Mouse (Mus musculus) heart, postnatal 36 days (tissue): ENCODE results near the gene Camkv. TPM values are rescaled to one million over a fixed set of nuclear protein-coding genes. Genes with fewer than 3 reads are reported as not detected.
A peak's percentile ranks its signal among the peaks of the same experiment; 100 is the strongest.

Source experiments
- DNase-seq, 2 experiments: peaks; one replicate each; pipeline ENCODE4 v3.0.0; 2021 to 2022
- intact Hi-C: fragments of 180-260 bp; cut with DNase I; formaldehyde crosslinking; loops from one replicate; pipeline ENCODE4 v1.15.1; 2025
- total RNA-seq, 2 experiments: library from RNA; stranded (reverse); gene quantifications; 2 replicates each; pipeline ENCODE4 v1.2.3; 2021

Gene Camkv
- total RNA-seq, 2 experiments from 2014 or later: not detected

DNA sequence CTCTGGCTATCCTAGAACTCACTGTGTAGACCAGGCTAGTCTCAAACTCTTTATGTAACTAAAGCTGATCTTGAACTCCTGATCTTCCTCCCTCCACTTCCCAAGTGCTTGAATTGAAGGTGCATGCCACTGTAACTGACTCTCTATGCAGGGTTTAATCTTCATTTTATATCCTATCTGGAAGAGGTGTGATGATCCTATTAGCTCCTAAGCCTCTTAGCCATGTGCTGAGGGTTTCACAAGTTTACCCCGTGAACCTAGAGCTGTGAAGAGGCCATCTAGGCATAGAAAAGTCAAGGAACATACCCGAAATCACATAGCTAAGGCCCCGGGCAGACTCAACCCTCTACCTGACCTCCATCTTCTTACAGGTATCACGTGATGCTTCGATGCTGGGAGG is 16.0 kb upstream of the Camkv start:
- intact Hi-C loops: no loop called here
- no peak for DNase-seq

DNA sequence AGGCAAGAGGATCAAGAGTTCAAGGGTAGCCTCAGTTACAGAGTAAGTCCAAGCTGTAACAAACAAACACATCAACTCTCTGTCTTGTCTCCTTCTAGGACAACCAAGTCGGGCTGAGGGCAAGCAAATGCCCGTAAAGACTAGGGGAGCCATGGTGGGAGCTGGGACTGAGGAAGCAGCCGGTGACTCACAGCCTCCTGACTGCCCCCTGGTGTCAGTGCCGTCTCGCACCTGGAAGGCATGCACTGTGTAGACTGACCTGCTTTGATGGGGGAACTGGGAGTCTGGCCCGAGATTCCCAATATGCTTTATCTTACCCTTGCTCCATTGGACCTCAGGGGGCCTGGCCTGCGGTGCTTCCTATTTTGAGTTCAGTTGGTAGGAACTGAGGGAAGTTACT is 12.5 kb upstream of the Camkv start:
- DNase-seq: peak; percentile 31 to 36
- intact Hi-C loops: no loop called here

GRCm38 (mm10) chr9:107923956-107924355 is 11.5 kb upstream of the Camkv start:
- peak; percentile 51 to 56 for DNase-seq
- intact Hi-C loops: no loop called here

DNA sequence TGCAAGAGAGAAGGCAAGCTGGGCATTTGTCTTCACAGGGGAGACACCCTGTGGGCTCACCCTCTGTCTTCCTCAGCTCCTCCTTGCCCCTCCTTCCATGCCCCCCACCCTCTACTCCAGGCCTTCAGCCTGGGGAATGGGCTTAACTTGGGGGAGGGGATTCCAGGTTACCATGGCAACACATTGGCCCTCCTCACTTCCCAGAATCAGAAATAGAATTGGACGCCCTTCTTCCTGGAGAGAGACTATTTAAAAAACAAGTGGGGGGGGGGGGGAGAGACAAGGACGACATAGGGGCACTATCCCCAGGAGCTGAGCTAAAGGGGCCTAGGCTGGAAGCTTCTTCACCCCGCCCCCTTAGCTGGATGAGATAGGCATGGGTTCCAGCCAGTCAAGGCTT is 10.2 kb upstream of the Camkv start:
- intact Hi-C loops: no loop called here
- no peak for DNase-seq

GRCm38 (mm10) chr9:107926920-107927420 is 8.5 kb upstream of the Camkv start:
- intact Hi-C loops: no loop called here
- peak in 1 of 2 experiments; percentile 14 for DNase-seq

- DNase-seq: no peak
- intact Hi-C loops: no loop called here
These were observed 7.7 kb upstream of the Camkv start for GRCm38 (mm10) chr9:107927749-107928148.

DNA sequence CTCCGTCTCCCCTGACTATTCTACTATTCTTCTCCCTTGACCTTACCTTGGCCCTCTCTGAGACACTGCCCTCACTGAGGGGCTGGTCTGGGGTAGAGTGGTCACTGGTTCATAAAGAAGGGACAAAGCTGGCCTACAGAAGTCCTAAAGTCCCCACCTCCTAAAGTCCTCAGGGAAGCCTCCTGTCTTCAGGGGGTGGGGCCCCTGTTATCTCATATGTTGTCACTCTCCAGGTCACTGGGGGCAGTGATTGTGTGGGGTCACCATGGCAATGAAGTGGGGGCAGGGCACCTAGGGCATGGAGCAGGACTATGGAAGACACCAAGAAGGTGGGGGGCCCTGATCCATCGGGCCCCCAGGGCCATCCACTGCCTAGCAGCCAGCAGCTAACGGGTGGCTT is 7.3 kb upstream of the Camkv start, which contains the start of gene Actl11:
Gene Actl11, plus strand, starts transcription at position 301 of the 400 bp plus-strand sequence.
- intact Hi-C loops: no loop called here
- DNase-seq: no peak

DNA sequence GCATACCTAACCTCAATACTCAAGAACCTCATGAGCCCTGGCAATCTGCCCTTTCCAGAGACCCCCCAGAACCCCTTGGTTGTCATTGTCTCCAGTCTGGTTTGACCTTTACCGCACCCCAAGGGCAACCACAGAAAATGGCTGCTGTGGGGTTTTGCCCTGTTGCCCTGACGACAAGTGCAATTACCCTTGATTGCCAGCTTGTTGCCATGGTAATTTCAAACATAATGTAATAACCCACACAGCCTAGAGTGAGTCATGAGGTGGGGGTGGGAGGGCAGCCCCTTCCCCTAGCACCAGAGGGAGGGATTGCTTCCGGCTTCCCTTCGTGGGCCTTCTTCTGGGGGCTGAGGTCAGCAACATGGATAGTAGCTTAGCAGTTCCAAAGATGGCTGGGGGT is 3.3 kb upstream of the Camkv start:
- no peak for DNase-seq
- intact Hi-C loops: no loop called here

- no peak for DNase-seq
These were observed 1.3 kb upstream of the Camkv start for GRCm38 (mm10) chr9:107934146-107934545.

GRCm38 (mm10) chr9:107935790-107936214 is 328 bp downstream of the Camkv start:
- intact Hi-C loops: no loop called here
- DNase-seq: no peak

More at GRCm38 (mm10) chr9:107934146-107934545, 1.3 kb upstream of the Camkv start:
- intact Hi-C loops: no loop called here

DNA sequence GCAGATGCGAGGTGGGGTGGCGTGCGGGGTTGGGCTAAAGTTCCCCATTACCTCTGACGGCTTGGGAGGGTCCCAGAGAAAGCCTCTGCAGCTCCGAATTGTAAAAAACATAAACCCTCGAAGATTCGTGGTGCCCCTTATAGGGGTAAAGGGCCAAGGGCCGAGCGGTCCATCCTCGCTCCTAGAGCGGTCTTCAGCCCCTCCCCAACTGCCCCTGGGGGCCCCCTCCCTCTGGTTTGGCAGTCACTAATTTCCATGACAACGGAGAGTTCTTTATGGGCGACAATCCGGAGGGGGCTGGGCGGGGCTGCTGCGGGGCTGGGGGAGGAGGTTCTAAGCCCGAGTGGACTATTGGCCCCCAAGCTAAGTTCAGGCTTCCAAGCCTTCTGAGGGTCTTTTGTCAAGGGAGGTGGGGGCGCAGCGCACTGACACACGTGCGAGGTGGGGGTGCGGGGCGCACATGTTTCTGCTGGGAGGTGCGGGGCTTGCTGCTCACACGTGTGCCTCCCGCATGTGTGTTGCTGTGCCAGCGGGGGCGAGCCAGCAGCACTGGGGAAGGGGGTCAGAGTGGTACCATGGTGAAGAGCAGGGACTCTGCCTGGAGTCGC is 845 bp downstream of the Camkv start:
- no peak for DNase-seq
- intact Hi-C loops: no loop called here

GRCm38 (mm10) chr9:107936831-107937230 is 1.4 kb downstream of the Camkv start:
- no peak for DNase-seq
- intact Hi-C loops: no loop called here

DNA sequence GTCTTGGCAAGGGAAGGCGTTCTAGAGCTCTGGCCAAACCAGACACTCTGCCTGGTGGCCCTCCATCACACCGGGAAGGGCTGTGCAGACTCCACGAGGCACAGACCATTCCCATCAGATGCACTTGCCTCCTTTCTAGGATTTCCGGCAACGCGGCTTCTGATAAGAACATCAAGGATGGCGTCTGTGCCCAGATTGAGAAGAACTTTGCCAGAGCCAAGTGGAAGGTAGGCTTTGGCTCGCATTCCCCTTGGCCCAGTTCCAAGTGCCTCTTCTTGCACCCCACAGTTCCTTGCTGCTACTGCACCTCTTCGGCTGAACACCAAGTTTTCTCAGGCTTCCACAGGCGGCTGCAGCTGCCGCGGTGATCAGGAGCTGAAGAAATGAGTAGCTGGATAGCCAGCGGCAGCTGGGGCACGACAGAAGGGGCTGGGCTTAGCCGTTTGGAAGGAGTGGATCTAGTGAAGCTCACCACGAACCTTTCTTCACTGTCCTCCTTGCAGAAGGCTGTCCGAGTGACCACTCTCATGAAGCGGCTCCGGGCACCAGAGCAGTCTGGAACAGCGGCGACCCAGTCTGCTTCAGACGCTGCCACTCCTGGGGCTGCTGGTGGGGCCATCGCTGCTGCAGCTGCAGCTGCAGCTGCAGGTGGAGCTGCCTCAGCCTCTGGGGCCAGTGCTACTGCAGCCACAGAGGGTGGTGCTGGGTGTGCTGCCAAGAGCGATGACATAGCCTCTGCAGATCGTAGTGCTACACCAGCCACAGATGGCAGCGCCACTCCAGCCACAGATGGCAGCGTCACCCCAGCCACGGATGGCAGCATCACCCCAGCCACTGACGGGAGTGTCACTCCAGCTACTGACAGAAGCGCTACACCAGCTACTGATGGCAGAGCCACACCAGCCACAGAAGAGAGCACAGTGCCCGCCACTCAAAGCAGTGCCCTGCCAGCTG is 12.0 kb downstream of the Camkv start:
- no peak for DNase-seq
- intact Hi-C loops: no loop called here

DNA sequence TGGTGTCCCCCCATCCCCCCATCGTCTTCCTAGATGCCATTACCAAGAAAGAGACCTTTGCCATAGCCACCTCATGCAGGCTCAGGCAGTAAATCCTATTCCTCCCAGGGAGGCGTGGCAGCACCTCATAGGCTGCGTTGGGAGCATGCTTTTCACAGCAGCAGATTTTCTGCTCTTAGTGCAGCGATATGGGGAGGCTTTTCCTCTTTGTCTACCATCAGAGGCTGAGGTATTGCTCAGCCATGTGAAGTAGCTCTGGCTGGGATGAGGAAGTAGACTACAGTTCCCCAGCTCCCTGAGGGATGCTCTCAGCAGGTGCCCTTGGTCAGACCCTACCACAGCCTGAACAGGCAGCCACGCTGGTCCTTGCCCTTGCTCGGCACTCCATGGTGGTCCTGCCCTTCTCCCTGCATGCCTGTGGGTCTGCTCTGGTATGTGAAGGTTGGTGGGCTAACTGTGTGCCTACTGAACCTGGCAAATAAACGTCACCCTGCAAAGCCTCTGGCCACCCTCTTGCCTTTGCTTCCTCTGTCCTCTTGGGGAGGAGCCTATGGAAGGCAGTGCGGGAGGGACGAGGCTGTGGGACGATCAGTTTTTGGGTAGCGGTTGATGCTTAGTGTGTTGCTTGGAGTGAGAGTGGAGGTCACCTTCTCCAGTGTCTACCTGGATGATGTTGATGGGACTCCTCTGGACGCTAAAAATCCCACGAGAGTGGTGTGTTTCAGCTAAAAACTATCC is 13.9 kb downstream of the Camkv start:
- DNase-seq: no peak
- intact Hi-C loops: no loop called here

DNA sequence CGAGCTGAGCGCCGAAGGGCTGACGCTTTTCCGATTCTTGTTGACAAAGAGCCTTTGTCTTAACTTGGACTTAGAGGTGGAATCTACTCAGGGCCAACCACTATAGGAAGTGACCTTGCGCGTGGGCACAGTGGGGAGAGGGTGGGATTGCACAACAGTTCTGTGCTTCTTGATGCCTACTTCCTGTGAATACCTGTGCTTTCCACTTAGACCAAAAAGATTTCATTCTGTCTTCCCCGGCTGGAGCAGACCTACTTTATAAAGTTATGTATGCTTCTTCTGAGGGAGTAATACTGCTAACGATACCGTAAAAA is 14.4 kb downstream of the Camkv start, which contains the start of gene Traip:
Gene Traip, plus strand, starts transcription at position 215 of the 314 bp plus-strand sequence.
- intact Hi-C loops: no loop called here
- DNase-seq: no peak

DNA sequence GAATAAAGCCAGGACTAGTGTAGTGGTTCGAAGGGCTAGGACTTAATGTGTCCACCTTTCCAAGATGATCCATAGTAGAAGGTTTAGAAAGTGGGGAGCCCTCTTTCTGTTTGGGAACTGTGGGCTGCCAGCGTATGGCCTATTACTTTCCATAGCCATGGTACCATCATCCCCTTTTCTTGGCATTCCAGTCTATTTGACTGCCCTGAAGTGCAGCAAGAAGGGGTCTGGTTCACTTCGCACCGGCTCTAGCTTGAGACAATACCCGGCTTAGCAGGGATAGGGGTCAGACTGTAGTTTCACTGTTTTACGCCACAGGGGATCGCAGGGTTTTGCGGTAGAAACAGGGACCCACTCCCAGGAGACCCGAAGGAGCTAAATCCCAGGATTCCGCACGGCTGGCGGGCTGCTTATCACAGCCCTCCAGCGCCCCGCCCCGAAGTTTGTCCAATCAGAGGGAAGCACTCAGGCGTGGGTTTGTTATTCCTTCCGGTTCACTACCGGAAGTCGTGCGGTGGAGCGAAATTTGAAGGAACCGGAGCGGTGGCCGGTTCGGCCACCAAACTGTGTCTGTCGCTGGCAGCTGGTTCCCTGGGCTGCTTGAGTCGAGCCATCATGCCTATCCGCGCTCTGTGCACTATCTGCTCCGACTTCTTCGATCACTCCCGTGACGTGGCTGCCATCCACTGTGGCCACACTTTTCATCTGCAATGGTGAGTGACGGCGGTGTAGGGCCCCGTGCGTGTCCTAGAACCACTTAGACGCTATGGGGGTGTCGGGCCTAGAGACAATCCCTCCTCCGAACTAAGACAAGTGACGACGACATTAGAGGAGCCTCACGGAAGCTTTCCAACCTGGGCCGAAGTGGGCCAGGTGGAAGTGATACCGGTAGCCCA is 15.2 kb downstream of the Camkv start:
- DNase-seq: peak; percentile 90 to 92
- intact Hi-C loops: no loop called here

GRCm38 (mm10) chr9:107955613-107956289 is 20.3 kb downstream of the Camkv start:
- intact Hi-C loops: no loop called here
- DNase-seq: no peak

GRCm38 (mm10) chr9:107957141-107957540 is 21.7 kb downstream of the Camkv start:
- intact Hi-C loops: no loop called here
- DNase-seq: no peak

DNA sequence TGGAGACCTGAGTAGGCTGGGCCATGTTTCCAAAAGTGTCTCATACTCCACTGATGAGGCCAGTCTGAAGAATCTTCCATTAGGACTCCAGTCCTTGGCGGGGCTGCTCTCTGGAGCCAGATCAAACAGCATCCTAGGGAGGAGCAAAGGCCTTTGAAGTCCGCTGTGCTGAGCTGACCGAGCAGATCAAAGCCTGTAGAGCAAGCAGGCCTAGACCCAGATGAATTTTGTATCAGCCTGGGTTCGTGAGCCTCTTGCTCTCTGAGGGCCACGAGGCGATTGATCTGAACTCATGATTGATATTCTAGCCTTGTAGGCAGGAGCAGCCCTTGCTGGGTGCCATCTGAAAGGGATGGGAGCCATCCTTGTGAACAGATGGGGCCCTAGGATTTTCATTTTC is 24.4 kb downstream of the Camkv start:
- no peak for DNase-seq
- intact Hi-C loops: loop anchor here (5.0 kb wide), 1 partner anchor 92 kb away; the partner anchor contains the start of gene Amigo3
